Mouse (Mus musculus) liver, embryonic 14.5 days (tissue): Measurements from ENCODE around the gene AC131692.1. TPM values are rescaled to one million over a fixed set of nuclear protein-coding genes. Genes with fewer than 3 reads are reported as not detected.

Source experiments
- ATAC-seq: fragments of 200-750 bp; cut with Nextera tagmentation; 2 replicates; pipeline ENCODE4 v1.8.0; 2017; ENCODE audit warnings: moderate number of reproducible peaks, mild to moderate bottlenecking, moderate library complexity; ENCODE audit not compliant: insufficient read depth
- DNase-seq, 3 experiments: peaks; one replicate each; pipeline ENCODE4 v3.0.0-alpha.2; 2012 to 2013; ENCODE audit warnings: low read depth in 3 of 3, low spot score in 3 of 3
- H3K27ac ChIP-seq: fragments of 300-500 bp; sonication (generic); 2 replicates; pipeline ENCODE4 v1.5.1; 2014; ENCODE audit warnings: moderate library complexity, mild to moderate bottlenecking, control low read depth, inconsistent platforms
- H3K27me3 ChIP-seq: fragments of 300-500 bp; sonication (generic); 2 replicates; pipeline ENCODE4 v1.6.1; 2014; ENCODE audit warnings: mild to moderate bottlenecking, low read length, moderate library complexity; ENCODE audit not compliant: control insufficient read depth, insufficient read depth
- H3K36me3 ChIP-seq: fragments of 300-500 bp; sonication (generic); replicated peaks from 2 replicates; pipeline ENCODE4 v1.6.1; 2014; ENCODE audit warnings: low read depth; ENCODE audit not compliant: control insufficient read depth, insufficient read depth
- H3K4me1 ChIP-seq, 2 experiments: fragments of 200-500 bp in 1 of 2; fragments of 300-500 bp in 1 of 2; sonication (generic) in 1 of 2; replicated peaks; 2 replicates each; pipeline ENCODE4 v1.6.1; 2012 to 2014; ENCODE audit warnings: antibody characterized with exemption in 1 of 2, inconsistent platforms in 1 of 2, low read length in 1 of 2; ENCODE audit not compliant: control insufficient read depth in 2 of 2, insufficient read depth in 2 of 2
- H3K4me2 ChIP-seq: fragments of 300-500 bp; sonication (generic); 2 replicates; pipeline ENCODE4 v1.6.1; 2014; ENCODE audit warnings: low read depth, mild to moderate bottlenecking, control low read depth, moderate library complexity
- H3K4me3 ChIP-seq, 2 experiments: fragments of 200-500 bp in 1 of 2; fragments of 300-500 bp in 1 of 2; sonication (generic) in 1 of 2; 2 replicates each; pipeline ENCODE4 v1.5.1; 2012 to 2014; ENCODE audit warnings: low read depth in 2 of 2, low read length in 2 of 2, mild to moderate bottlenecking in 2 of 2, control low read depth in 1 of 2, inconsistent platforms in 1 of 2, moderate library complexity in 1 of 2; ENCODE audit not compliant: insufficient read depth in 1 of 2
- H3K9ac ChIP-seq: fragments of 300-500 bp; sonication (generic); replicated peaks from 2 replicates; pipeline ENCODE4 v1.6.1; 2014; ENCODE audit warnings: mild to moderate bottlenecking, control low read depth, moderate library complexity
- H3K9me3 ChIP-seq: fragments of 300-500 bp; sonication (generic); 2 replicates; pipeline ENCODE4 v1.6.1; 2016; ENCODE audit warnings: low read length, mixed read lengths; ENCODE audit not compliant: control insufficient read depth
- CTCF ChIP-seq: IDR thresholded peaks from 2 replicates; pipeline ENCODE4 v1.5.1; 2016; ENCODE audit warnings: antibody characterized with exemption, low read depth, control low read depth
- EP300 ChIP-seq: IDR thresholded peaks from 2 replicates; pipeline ENCODE4 v1.6.1; 2016; ENCODE audit warnings: antibody characterized with exemption, low read depth
- WGBS: fragments of 180-500 bp; shearing (Covaris S2); extraction: QIAGEN DNeasy Blood & Tissue Kit; methylation state at CpG from one replicate; pipeline ENCODE4 v1.1.7; 2014; ENCODE audit not compliant: insufficient replicate concordance; 5-methylcytosine and 5-hydroxymethylcytosine counted together
- polyA plus RNA-seq, 2 experiments: library from polyadenylated mRNA; depleted of rRNA in 1 of 2; stranded (reverse) in 1 of 2; unstranded in 1 of 2; fragments of >200 nt; fragmentation: Nextera tagmentation in 1 of 2; extraction: Ambion mirVana in 1 of 2; gene quantifications; 2 replicates each; pipeline versions ENCODE4 v1.2.1 to v1.2.3; 2012 to 2014

AC131692.1 gene
- polyA plus RNA-seq, 2 experiments: 0.22 to 0.68 TPM

DNA sequence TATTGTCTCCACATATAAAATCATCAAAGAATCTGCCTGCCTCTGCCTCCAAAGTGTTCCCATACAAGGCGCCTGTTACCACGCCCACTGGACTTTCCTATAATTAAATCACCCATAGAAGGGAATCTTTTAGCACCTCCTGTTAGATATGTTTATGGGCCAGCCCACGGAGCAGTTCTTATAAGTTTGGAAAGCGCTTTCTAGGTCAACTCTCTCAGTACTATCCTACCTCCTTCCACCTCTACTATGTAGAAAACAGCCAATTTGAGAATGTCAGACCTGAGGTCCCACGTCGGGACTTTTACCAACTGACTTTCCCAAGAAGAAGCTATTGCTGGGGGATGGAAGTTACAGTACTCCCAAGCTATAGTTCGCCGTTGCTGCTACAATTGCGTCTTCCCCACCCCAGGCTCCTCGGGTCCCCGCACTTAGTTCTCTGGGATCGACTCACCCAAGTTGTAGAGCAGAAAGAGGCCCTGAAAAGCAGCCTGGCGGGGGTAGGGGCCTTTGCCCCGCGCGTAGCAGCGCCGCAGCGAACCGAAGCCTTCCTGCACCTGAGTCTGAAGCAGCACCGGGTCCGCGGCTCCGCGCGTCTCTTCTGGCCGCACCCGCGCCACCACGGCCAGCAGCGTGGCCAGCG lies 23.2 kb downstream of the AC131692.1 start:
- Histone ChIP-seq H3K27me3 (no peaks in the 10 kb centered on the region), H3K27ac (peak overlapping the region; percentile 90), H3K9me3 (no peaks in the 10 kb centered on the region), H3K4me2 (peak overlapping the region; percentile 97), H3K9ac (peak overlapping the region; percentile 86), H3K4me1 (peaks cover 9% of the 10 kb centered on the region in 2 experiments), H3K4me3 (peak overlapping the region; percentile 74 to 84), H3K36me3 (peaks cover 15% of the 10 kb centered on the region)
- TF ChIP-seq EP300 (no peak), CTCF (no peak)
- no peak for DNase-seq
- no peak for ATAC-seq
- 2% methylated on average over 32 of the region's 32 CpGs for WGBS

DNA sequence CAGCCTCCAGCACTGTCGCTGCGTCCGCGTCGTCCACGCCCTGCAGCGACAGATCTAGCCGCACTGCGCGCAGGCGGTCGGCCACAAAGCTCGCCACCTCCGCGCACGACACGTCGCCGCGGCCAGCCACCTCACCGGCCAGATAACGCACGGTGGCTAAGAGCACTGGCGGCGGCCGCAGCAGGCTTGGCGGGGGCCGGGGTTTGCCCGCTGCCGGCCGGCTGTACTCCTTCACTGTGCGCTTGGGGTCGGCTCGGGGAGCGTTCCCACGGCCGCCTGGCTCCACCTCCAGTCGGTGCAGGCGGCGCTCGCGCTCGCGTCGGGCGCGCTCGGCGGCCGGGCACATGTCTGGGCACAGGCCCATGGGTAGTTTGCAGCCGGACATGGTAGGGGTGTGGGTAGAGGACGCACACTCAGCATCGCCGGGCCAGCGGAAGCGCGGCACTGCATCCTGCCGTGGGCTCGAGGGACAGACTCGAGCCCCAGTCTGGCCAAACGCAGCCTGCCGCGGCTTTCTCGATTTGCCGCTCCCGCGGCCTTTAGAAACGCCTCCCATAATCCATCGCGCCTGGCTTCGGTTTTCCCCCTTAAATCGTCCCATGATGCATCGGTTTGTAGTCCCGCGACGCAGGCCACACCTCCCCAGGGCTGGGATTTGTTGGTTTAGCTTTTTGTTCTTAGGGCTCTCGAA lies 23.9 kb downstream of the AC131692.1 start, which contains the start of gene Sac3d1:
Gene Sac3d1 (minus strand): TSS at position 665 of the 691 bp plus-strand sequence.
- Histone ChIP-seq H3K27me3 (no peaks in the 10 kb centered on the region), H3K4me2 (peak within 1 kb of the TSS; percentile 97), H3K9ac (peak within 1 kb of the TSS; percentile 86), H3K4me1 (peaks cover 9% of the 10 kb centered on the region in 2 experiments), H3K36me3 (peaks cover 15% of the 10 kb centered on the region), H3K27ac (peak within 1 kb of the TSS; percentile 90), H3K9me3 (no peaks in the 10 kb centered on the region), H3K4me3 (peak within 1 kb of the TSS; percentile 74 to 84)
- TF ChIP-seq EP300 (no peak), CTCF (peak; percentile 18; the same call in 1 of the 2 replicates)
- WGBS: under 1% methylated on average over 77 of the region's 77 CpGs
- peak; percentile 81 for ATAC-seq
- DNase-seq: peak; percentile 87 to 89 (median 87)

DNA sequence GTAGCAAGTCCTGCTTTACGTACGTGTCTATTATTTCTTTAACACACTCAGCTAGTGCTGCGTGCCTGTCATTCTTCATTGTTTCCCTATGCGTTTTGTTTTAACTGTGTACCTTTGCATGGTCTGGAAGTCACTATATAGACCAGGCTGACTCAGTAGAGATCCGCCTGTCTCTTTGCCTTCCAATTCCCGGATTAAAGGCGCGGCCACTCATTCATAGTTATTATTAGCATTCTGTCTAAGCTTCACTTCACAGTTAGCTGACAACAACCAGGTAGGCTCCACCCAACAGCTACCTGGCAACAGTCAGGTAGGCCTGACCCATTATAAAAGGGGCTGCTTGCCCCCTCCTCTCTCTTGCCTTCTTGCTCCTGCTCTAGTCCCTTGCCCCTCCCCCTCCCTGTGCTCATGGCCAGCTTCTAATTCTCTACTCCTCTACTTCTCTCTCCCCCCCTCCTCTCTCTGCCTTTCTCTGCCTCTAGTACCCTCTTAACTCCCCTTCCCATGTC lies 24.5 kb downstream of the AC131692.1 start:
- DNase-seq (no peak), ATAC-seq (no peak)
- H3K9me3 ChIP-seq: no peaks in the 10 kb centered on the region
- WGBS: 4% methylated on average over 8 of the region's 8 CpGs
- H3K27ac ChIP-seq: peak overlapping the region; percentile 22; the same call in 1 of the 2 replicates
- H3K9ac ChIP-seq: peak overlapping the region; percentile 86
- TF ChIP-seq EP300 (no peak), CTCF (no peak)
- H3K27me3 ChIP-seq: no peaks in the 10 kb centered on the region
- peak overlapping the region; percentile 37 to 84 for H3K4me3 ChIP-seq
- H3K4me1 ChIP-seq: peaks cover 9 to 12% of the 10 kb centered on the region in 2 experiments
- peaks cover 15% of the 10 kb centered on the region for H3K36me3 ChIP-seq
- H3K4me2 ChIP-seq: peak overlapping the region; percentile 97

DNA sequence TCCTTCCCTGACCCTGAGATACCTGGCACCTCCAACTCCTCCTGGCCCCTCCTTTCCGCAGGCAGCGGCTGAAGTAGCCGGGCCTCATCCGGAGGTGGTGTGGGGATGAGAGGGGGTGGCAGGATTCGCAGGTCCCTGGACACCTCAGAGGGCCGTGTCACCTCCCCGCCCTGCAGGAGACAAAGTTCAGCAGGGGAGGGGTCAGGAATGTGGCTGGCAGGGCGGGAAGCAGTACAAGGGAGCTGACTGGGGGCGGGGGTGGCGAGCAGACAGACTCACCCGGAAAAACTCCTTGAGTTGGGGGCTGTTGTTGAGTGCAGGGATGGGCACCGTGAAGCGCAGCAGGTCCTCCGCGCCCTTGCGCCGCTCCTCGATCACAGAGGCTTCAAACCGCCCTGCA lies 27.5 kb downstream of the AC131692.1 start:
- ATAC-seq (no peak), DNase-seq (no peak)
- Histone ChIP-seq H3K4me2 (no peak overlapping the region; the same call in 1 of the 2 replicates), H3K9ac (no peak overlapping the region), H3K27me3 (no peaks in the 10 kb centered on the region), H3K36me3 (peaks cover 9% of the 10 kb centered on the region), H3K9me3 (no peaks in the 10 kb centered on the region), H3K4me3 (peak overlapping the region in 1 of 2 experiments; percentile 3; a peak in 1 of 4 replicates), H3K4me1 (peaks cover 7 to 14% of the 10 kb centered on the region in 2 experiments), H3K27ac (no peak overlapping the region)
- no peak for TF ChIP-seq EP300
- TF ChIP-seq CTCF: no peak
- WGBS: 67% methylated on average over 19 of the region's 19 CpGs

DNA sequence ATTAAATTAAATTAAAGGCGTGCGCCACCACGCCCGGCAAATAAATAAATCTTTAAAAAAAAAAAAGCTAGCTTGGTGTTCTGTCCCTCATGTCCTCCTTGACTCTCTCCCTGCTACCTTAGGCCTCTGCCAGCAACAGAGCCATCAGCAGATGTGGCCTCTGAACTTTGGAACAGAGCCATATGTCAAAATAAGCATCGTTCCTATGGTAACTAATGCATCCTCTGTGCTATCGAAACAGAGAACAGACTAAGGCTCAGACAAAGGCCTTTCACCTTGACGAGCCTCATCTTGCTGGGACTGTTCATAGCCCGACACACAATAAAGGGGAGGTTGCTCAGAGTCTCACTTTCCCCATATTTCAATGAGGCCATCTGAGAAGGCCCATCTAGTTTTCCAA lies 29.1 kb downstream of the AC131692.1 start:
- H3K9ac ChIP-seq: no peak overlapping the region
- H3K27ac ChIP-seq: no peak overlapping the region
- TF ChIP-seq CTCF: no peak
- no peak for TF ChIP-seq EP300
- H3K4me1 ChIP-seq: peaks cover 3 to 15% of the 10 kb centered on the region in 2 experiments
- H3K27me3 ChIP-seq: no peaks in the 10 kb centered on the region
- DNase-seq (no peak), ATAC-seq (no peak)
- no peak overlapping the region for H3K4me3 ChIP-seq
- 84% methylated on average over 8 of the region's 8 CpGs for WGBS
- no peaks in the 10 kb centered on the region for H3K9me3 ChIP-seq
- no peak overlapping the region for H3K4me2 ChIP-seq
- H3K36me3 ChIP-seq: peaks cover 9% of the 10 kb centered on the region
